Mouse (Mus musculus) right cerebral cortex, adult 2 months (tissue): ENCODE results near the gene Scn1b.

Experiments used
- DNase-seq, 2 experiments: peaks; one replicate each; pipeline ENCODE4 v3.0.0; 2021 to 2022; ENCODE audit warnings: low spot score in 2 of 2

The Scn1b gene

DNA sequence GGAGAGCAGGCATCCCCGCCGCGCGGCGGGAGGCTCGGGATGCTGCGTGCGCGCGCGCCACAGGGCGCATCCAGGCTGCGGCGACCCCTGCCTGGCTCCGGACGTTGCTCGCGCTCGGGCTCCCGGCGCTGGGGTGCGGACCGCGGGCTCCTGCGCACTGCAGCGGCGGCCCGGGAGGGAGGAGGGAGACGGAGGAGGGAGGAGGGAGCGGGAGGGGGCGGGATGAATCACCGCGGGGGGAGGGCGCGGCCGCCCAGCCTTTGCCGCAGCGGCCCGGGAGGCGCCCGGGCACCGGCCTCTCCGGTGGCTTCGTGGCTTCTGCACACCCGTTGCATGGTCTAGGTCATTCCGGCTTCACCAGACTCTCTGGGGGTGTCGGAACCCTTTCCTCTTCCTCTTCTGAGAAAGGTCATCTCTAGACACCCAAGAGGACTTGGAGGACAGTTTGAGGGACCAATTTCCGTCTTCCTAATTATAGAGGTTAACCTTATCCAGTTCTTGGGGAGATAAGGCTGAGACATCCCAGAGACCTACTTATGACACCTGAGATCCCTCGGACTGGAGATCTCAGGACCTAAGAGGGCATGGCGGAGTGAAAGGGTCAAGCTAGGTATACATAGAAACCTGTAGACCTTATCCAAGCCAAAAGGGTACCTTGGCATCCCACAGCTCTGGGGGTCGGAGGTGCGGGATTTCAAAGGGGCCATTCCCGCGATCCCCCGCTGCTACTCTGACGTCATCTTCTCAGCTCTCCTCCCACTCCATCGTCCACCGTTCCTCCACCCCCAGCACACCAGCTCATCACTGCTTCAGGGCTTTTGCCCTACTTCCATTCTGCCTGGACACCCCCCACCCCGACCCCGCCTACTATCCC is at the start of gene Scn1b:
Scn1b (minus strand) TSS at position 153 of the 874 bp plus-strand sequence.
- DNase-seq, result peak; percentile 70

- DNase-seq, result no peak
Observed at GRCm38 (mm10) chr7:31175096-31175495, 48.3 kb upstream of the Scn1b start.

DNA sequence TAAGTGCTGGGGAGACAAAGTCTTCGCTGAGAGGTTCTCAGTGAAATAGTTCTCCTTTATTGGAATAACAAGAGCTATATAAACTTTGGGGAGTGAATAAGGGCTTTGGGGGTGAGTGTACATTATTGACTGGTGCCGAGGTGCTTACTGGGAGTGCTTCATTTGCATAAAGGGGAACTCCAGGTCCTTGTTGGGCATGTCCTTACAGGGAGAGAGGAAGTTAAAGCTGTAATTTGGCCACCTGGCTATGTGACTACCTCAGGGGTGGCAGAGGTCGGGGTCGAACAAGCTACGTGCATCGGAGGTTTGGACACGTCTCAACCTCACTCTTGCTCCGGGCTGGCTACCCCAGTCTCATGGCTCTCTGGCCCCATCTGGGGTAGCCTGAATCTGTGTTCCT is 47.7 kb upstream of the Scn1b start:
- no peak for DNase-seq

GRCm38 (mm10) chr7:31172238-31172637 is 45.4 kb upstream of the Scn1b start:
- DNase-seq, result peak in 1 of 2 experiments; percentile 17

- DNase-seq, result no peak
Observed at GRCm38 (mm10) chr7:31170520-31170919, 43.7 kb upstream of the Scn1b start.

- no peak for DNase-seq
Observed at GRCm38 (mm10) chr7:31168412-31168811, 41.6 kb upstream of the Scn1b start.

- no peak for DNase-seq
Observed at GRCm38 (mm10) chr7:31164748-31165147, 37.9 kb upstream of the Scn1b start.

GRCm38 (mm10) chr7:31163666-31164577 is 37.1 kb upstream of the Scn1b start:
- no peak for DNase-seq

- no peak for DNase-seq
Observed at GRCm38 (mm10) chr7:31162324-31162723, 35.5 kb upstream of the Scn1b start.

DNA sequence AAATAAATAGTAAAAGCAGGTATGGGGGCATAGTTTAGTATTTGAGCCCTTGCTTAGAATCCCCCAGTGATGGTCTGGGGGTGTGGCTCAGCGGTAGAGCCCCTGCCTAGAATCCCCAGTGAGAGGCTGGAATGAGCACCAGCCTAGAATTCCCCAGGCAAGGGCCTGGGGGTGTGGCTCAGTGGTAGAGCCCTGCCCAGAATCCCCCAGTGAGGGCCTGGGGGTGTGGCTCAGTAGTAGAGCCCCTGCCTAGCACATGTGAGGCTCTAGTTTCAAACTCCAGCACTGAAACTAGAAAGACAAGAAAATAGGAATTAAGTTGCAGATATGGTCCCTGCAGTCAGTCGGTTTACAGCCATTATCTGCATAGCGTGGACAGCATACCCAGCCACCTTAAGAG is 35.0 kb upstream of the Scn1b start:
- no peak for DNase-seq

DNA sequence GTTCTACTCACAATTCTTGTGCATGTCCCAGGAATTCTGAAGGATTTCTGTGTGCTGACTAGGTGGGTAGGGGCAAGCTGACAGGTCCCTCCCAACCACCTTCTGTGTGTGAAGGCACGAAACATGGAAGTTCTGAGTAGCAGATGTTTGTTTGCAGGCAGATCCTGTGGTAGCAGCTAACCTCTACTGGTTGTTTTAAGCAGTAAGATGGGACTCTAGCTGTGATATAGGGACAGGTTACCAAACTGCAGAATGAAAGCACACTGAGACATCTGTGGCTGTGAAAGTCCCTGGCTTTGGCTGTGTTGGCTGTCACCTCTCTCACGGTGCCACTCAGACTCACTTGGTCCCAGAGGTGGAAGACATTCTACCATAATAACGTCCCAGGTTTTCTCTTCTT is 34.4 kb upstream of the Scn1b start:
- no peak for DNase-seq

- no peak for DNase-seq
Observed at GRCm38 (mm10) chr7:31160763-31161162, 34.0 kb upstream of the Scn1b start.

- DNase-seq, result no peak
Observed at GRCm38 (mm10) chr7:31156034-31156928, 29.5 kb upstream of the Scn1b start.

DNA sequence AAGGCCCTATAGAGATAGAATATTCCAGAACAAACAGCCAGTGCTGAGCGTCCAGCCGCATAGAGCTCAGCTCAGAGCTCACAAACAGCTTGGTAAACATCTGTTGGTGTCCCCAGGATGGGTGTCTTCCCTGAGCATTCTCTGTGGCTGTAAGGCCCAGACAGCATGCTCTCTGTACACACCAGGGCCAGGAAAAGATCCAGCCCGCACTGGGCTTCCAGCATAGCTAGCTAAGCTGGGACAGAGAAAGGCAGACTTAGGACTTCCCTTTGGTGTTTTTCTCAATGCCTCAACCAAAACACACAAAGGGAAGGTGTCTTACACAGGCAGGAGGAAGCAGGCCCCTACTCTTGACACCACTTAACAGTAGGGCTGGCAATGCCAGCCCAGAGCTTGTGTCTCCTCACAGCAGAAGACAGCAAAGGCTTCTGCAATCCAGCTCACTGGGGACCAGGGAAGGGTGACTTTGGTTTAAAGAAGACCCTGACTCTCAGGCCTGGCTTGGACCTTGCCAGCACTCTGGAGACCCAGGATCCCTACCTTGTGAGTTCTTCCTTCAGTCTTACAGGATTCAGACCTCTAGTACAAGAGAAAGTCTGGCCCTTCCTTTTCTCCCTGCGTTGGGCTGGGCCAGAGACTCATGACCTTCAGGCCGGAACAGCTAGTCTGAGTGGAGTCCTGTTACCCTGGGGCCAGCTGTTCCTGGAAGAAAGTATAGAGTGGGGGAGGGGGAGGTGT is 28.7 kb upstream of the Scn1b start, which contains the start of gene Gramd1a:
Gramd1a (minus strand) TSS at position 601 of the 738 bp plus-strand sequence.
- DNase-seq, result no peak

- DNase-seq, result no peak
Observed at GRCm38 (mm10) chr7:31153536-31154320, 26.9 kb upstream of the Scn1b start.

- DNase-seq, result peak in 1 of 2 experiments; percentile 45
Observed at GRCm38 (mm10) chr7:31151301-31152241, 24.8 kb upstream of the Scn1b start.

- DNase-seq, result peak; percentile 83 to 88
Observed at GRCm38 (mm10) chr7:31150566-31151300, 23.9 kb upstream of the Scn1b start.
